Mouse (Mus musculus) kidney, postnatal 4 days (tissue): ENCODE data around the gene Ceacam12.
"Not testable (repeated sequence)": the region's sequence is repeated elsewhere in the genome, so short reads cannot be mapped to it uniquely, and the experiment has no call there.

Experiments
- DNase-seq, 2 experiments: peaks; one replicate each; pipeline ENCODE4 v3.0.0; 2021; ENCODE audit warnings: mixed read lengths in 2 of 2

The Ceacam12 gene

DNA sequence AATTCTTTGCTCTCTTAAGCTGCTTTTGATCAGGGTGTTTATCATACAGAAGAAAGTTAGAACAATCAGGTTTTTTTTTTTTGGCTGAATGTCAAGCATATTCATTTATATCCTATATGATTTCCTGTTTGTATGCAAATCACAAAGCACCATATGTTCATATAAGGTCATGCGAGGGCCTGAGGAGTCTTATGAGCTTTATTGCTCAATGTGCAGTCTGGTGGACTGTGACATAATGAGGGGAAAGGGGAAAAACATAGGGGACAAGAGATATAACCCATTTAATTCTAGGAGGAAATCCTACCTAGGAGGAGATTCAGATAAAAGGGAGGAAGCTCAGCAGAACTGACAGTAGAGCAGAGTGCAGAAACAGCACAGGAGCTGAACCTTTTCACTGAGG lies at the start of gene Ceacam12:
Gene Ceacam12 (plus strand): TSS at position 301 of the 400 bp plus-strand sequence.
- no peak for DNase-seq

DNA sequence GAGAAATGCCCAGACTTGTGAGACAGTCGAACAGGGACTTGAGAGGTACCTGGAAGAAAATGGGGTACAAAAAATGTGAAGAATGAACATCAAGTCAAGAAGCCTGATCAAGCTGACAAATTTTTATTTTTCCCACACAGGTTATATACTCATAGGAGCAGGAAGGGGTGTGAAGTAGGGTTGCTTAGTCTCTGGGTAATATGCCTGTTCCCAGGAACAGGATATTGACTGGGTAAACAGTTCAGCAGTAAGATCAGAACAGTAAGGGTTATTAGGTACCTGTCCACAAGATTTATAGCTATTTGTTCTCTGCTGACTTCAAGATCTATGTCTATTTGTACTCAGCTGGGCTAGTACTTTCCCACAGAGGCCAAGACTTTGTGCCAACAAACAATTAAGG lies 8.1 kb downstream of the Ceacam12 start:
- not testable (repeated sequence) for DNase-seq

DNA sequence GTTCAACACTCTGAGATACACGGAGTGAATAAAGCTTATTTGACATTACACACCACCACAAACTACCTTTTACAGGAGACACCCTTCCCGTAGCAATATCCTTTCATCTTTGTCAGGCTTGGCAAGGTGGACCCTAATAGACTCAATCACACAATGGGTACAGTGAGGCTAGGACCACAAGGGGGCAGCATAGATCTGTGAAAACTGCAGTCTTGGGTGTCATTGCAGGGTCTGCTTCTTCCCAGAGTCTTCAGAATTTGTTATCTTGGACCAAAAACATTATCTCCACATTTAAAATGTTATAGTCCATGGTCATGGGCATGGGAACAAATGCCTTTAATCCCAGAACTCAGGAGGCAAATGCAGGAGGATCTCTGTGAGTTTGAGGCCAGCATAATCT lies 35.1 kb downstream of the Ceacam12 start:
- DNase-seq, result no peak
